Mouse (Mus musculus) heart, embryonic 12.5 days (tissue): Measurements from ENCODE around the gene Zfp775. TPM values are rescaled to one million over a fixed set of nuclear protein-coding genes. Genes with fewer than 3 reads are reported as not detected.

Experiments
- polyA plus RNA-seq: library from polyadenylated mRNA; unstranded; fragments of >200 nt; fragmentation: Nextera tagmentation; extraction: Ambion mirVana; gene quantifications from 2 replicates; pipeline ENCODE4 v1.2.1, GENCODE M21; 2016

Zfp775 gene
- polyA plus RNA-seq, 1 experiment from 2014 or later: 5.6 TPM

Other genes with a start within 250 kb of the Zfp775 start
- 21.2 and 21.8 TPM in 2 replicates for gene Krba1, start 206.5 kb upstream of the Zfp775 start, polyA plus RNA-seq
- gene Zfp467, start 156.2 kb upstream of the Zfp775 start, polyA plus RNA-seq: 17.1 and 20.4 TPM in 2 replicates
- 0.61 and 0.64 TPM in 2 replicates for gene Sspo, start 153.8 kb upstream of the Zfp775 start, polyA plus RNA-seq
- gene Atp6v0e2, start 64.4 kb upstream of the Zfp775 start, polyA plus RNA-seq: 20.4 and 20.5 TPM in 2 replicates
- gene Lrrc61, start 47.3 kb upstream of the Zfp775 start, polyA plus RNA-seq: 8.6 and 9.1 TPM in 2 replicates
- gene Rarres2, start 29.3 kb upstream of the Zfp775 start, polyA plus RNA-seq: 24.7 and 26.4 TPM in 2 replicates
- 1.5 TPM in 1 of 2 replicates, not detected in the other for gene Gm45021, start 12.5 kb upstream of the Zfp775 start, polyA plus RNA-seq
- gene Repin1, start 8.2 kb upstream of the Zfp775 start, polyA plus RNA-seq: 32.1 and 32.7 TPM in 2 replicates
- not detected in 2 replicates for gene Gm44965, start 8.1 kb upstream of the Zfp775 start, polyA plus RNA-seq
- 1.3 TPM in 2 replicates for gene AI854703, start 24.7 kb downstream of the Zfp775 start, polyA plus RNA-seq
- 0.90 and 1.2 TPM in 2 replicates for gene Gimap8, start 45.2 kb downstream of the Zfp775 start, polyA plus RNA-seq
- 8.7 and 9.4 TPM in 2 replicates for gene Gimap9, start 74.1 kb downstream of the Zfp775 start, polyA plus RNA-seq
- 9.9 and 10.7 TPM in 2 replicates for gene Gimap4, start 82.5 kb downstream of the Zfp775 start, polyA plus RNA-seq
- gene Gimap6, start 106.2 kb downstream of the Zfp775 start, polyA plus RNA-seq: 28.7 and 28.8 TPM in 2 replicates
- gene Gm28053, start 116.5 kb downstream of the Zfp775 start, polyA plus RNA-seq: 2.4 and 3.6 TPM in 2 replicates
- not detected in 2 replicates for gene Gimap7, start 116.6 kb downstream of the Zfp775 start, polyA plus RNA-seq
- gene Gimap1, start 137.0 kb downstream of the Zfp775 start, polyA plus RNA-seq: 20.0 and 21.3 TPM in 2 replicates
- gene Gimap5, start 144.1 kb downstream of the Zfp775 start, polyA plus RNA-seq: 5.3 and 6.9 TPM in 2 replicates
- gene Gimap3, start 168.8 kb downstream of the Zfp775 start, polyA plus RNA-seq: not detected in 2 replicates
- gene Tmem176a, start 238.9 kb downstream of the Zfp775 start, polyA plus RNA-seq: 80.3 and 81.7 TPM in 2 replicates
- 226 and 236 TPM in 2 replicates for gene Tmem176b, start 239.4 kb downstream of the Zfp775 start, polyA plus RNA-seq